ENCODE assay signal across 31 mouse cellular contexts in the genomic region with DNA sequence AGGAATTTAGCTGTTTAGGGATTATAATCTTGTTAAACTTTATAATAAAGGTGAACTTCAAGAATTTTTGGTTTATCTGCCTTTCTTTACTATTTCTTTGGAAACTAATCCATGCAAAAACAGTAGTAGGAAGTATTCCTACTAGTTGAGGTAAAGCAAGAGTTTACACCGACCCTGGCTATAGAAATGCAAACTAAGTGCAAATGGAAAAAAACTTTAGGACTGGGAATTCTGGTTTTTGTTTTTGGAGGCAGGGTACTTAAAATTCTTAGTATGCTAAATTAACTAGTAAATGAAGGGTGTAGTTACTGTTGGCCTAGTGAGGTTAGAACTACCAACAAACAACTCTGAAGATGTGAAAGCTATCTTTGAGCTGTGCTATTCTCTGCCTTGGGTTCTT. TPM values are rescaled to one million over a fixed set of nuclear protein-coding genes. Genes with fewer than 3 reads are reported as not detected.
DNase-seq lines count a peak whose midpoint lies in the region; ATAC-seq lines count a peak whose summit lies in the region.
"Had no signal": no experiment of that assay in that cellular context is flagged by ENCODE, and none has a peak within 500 bp of the region (broad histone marks: within the 10 kb centered on the region; RNA-seq: fewer than 3 reads in every experiment).

No protein-coding gene starts in this region.

- H3K27ac ChIP-seq in hindbrain, embryonic 14.5 days = no peak overlapping the region
- H3K27ac ChIP-seq: embryonic facial prominence, embryonic 13.5 days; forebrain, embryonic 12.5 days; hindbrain, embryonic 13.5 days; midbrain, embryonic 13.5 days; neural tube, embryonic 15.5 days; stomach, postnatal 0 days had no signal

- H3K4me3 ChIP-seq in erythroblast, embryonic 14.5 days (replicated peaks) = peak overlapping the region; percentile 41
- peak overlapping the region; percentile 93 for H3K4me3 ChIP-seq in megakaryocyte, embryonic 14.5 days (replicated peaks)
- no peak overlapping the region for H3K4me3 ChIP-seq in hindbrain, embryonic 14.5 days (replicated peaks; ENCODE audit: low read length)
- H3K4me3 ChIP-seq: embryonic facial prominence, embryonic 13.5 days; forebrain, embryonic 12.5 days; heart, embryonic 12.5 days; hindbrain, embryonic 13.5 days; midbrain, embryonic 13.5 days; neural tube, embryonic 15.5 days had no signal

- H3K4me2 ChIP-seq in hindbrain, embryonic 14.5 days (replicated peaks) = no peak overlapping the region
- H3K4me2 ChIP-seq: embryonic facial prominence, embryonic 13.5 days; forebrain, embryonic 12.5 days; hindbrain, embryonic 13.5 days; lung, embryonic 14.5 days; midbrain, embryonic 13.5 days; neural tube, embryonic 15.5 days had no signal

- peaks cover 12% of the 10 kb centered on the region for H3K9me3 ChIP-seq in erythroblast, embryonic 14.5 days (ENCODE audit: control insufficient read depth, low read length)
- peaks cover 8% of the 10 kb centered on the region; the same call in 1 of the 2 replicates for H3K9me3 ChIP-seq in megakaryocyte, embryonic 14.5 days
- no peaks in the 10 kb centered on the region for H3K9me3 ChIP-seq in hindbrain, embryonic 14.5 days (ENCODE audit: control insufficient read depth, low read length)
- H3K9me3 ChIP-seq: embryonic facial prominence, embryonic 13.5 days; forebrain, embryonic 12.5 days; heart, embryonic 12.5 days; hindbrain, embryonic 13.5 days; midbrain, embryonic 13.5 days; neural tube, embryonic 15.5 days had no signal

- H3K4me1 ChIP-seq in erythroblast, embryonic 14.5 days (ENCODE audit: control insufficient read depth) = peaks cover 52% of the 10 kb centered on the region
- peaks cover 72% of the 10 kb centered on the region for H3K4me1 ChIP-seq in megakaryocyte, embryonic 14.5 days
- peaks cover 11% of the 10 kb centered on the region for H3K4me1 ChIP-seq in hindbrain, embryonic 14.5 days (replicated peaks; ENCODE audit: control insufficient read depth, insufficient read depth, low read length)

- 70% methylated on average over 1 of the region's 1 CpGs for WGBS in hindbrain, embryonic 14.5 days

- ATAC-seq in erythroblast, adult 5-6 weeks (replicated peaks; ENCODE audit: low FRiP score, poor library complexity, severe bottlenecking) = no peak
- ATAC-seq in megakaryocyte, adult 5-6 weeks (ENCODE audit: poor library complexity, severe bottlenecking) = no peak
- ATAC-seq in hindbrain, embryonic 14.5 days (ENCODE audit: low FRiP score) = no peak
- ATAC-seq: midbrain, embryonic 13.5 days had no signal

- H3K36me3 ChIP-seq in erythroblast, embryonic 14.5 days (ENCODE audit: control insufficient read depth) = peaks cover 66% of the 10 kb centered on the region
- peaks cover 79% of the 10 kb centered on the region for H3K36me3 ChIP-seq in megakaryocyte, embryonic 14.5 days (replicated peaks; ENCODE audit: low read length)
- peaks cover 42% of the 10 kb centered on the region for H3K36me3 ChIP-seq in hindbrain, embryonic 14.5 days (replicated peaks; ENCODE audit: control insufficient read depth, insufficient read depth)

- DNase-seq in ZHBTc4 (ENCODE audit: low read depth, low spot score) = peak; percentile 67
- no peak for DNase-seq in urinary bladder, postnatal 4 days (ENCODE audit: low spot score in 2 of 2)
- no peak for DNase-seq in embryo, embryonic 10 days (ENCODE audit: low spot score)
- no peak for DNase-seq in hindbrain, embryonic 14.5 days (ENCODE audit: low spot score)
- DNase-seq: adrenal gland, postnatal 10 days; cerebellum, adult 11 months; cerebellum, adult 9-10 months; cerebellum, postnatal 36 days; embryo, embryonic 11 days; gastrocnemius, postnatal 25 days; heart, adult 11 months; heart, postnatal 4 days; kidney, adult 11 months; kidney, postnatal 14 days; layer of hippocampus, adult 9-11 months; lung, embryonic 14.5 days; lung, postnatal 14 days; right cerebral cortex, postnatal 25 days; thymus, adult 18-20 months; thymus, postnatal 25 days had no signal

- H3K9ac ChIP-seq in hindbrain, embryonic 14.5 days = no peak overlapping the region
- H3K9ac ChIP-seq: embryonic facial prominence, embryonic 13.5 days; forebrain, embryonic 12.5 days; heart, embryonic 12.5 days; hindbrain, embryonic 13.5 days; lung, embryonic 14.5 days; midbrain, embryonic 13.5 days; neural tube, embryonic 15.5 days had no signal

- no peaks in the 10 kb centered on the region for H3K27me3 ChIP-seq in erythroblast, embryonic 14.5 days (ENCODE audit: control insufficient read depth)
- no peaks in the 10 kb centered on the region for H3K27me3 ChIP-seq in megakaryocyte, embryonic 14.5 days (replicated peaks)
- H3K27me3 ChIP-seq in hindbrain, embryonic 14.5 days (ENCODE audit: control insufficient read depth, insufficient read depth, low read length) = no peaks in the 10 kb centered on the region
- H3K27me3 ChIP-seq: embryonic facial prominence, embryonic 13.5 days; forebrain, embryonic 12.5 days; heart, embryonic 12.5 days; hindbrain, embryonic 13.5 days; midbrain, embryonic 13.5 days; neural tube, embryonic 15.5 days had no signal

RNA-seq across cellular contexts. Expression of a gene that starts 3.0 kb away (rescaled TPM):
- polyA plus RNA-seq in erythroblast, embryonic 14.5 days (2012) = 0.14 and 0.28 TPM in 2 replicates
- 232 and 275 TPM in 2 replicates for total RNA-seq in erythroblast, adult 5-6 weeks (2015; ENCODE audit: low replicate concordance)
- total RNA-seq in erythroblast, adult 5-6 weeks (2017; ENCODE audit: low replicate concordance) = 271 and 321 TPM in 2 replicates
- 0.39 and 3.8 TPM in 2 replicates for polyA plus RNA-seq in megakaryocyte, embryonic 14.5 days (2012; ENCODE audit: insufficient read depth, low replicate concordance)
- total RNA-seq in megakaryocyte, adult 5-6 weeks (2015) = 114 and 122 TPM in 2 replicates
- 76.9 and 91.4 TPM in 2 replicates for total RNA-seq in megakaryocyte, adult 5-6 weeks (2017)
- 28.4 and 30.0 TPM in 2 replicates for polyA plus RNA-seq in hindbrain, embryonic 14.5 days (2014; fragmentation: Nextera tagmentation; extraction: Ambion mirVana)
